In genomic region chr4:136204775-136205174, GRCm38 (mm10) we compare ENCODE assay signal across 30 mouse cellular contexts. TPM values are rescaled to one million over a fixed set of nuclear protein-coding genes. Genes with fewer than 3 reads are reported as not detected.
"Had no signal": no experiment of that assay in that cellular context is flagged by ENCODE, and none has a peak within 500 bp of the region (broad histone marks: within the 10 kb centered on the region; RNA-seq: fewer than 3 reads in every experiment).

No protein-coding gene starts in this region.

- H3K4me2 ChIP-seq: embryonic facial prominence, embryonic 15.5 days; forebrain, embryonic 12.5 days; forebrain, embryonic 13.5 days; forebrain, embryonic 15.5 days had no signal

- H3K9me3 ChIP-seq: embryonic facial prominence, embryonic 10.5 days; embryonic facial prominence, embryonic 12.5 days; embryonic facial prominence, embryonic 13.5 days; embryonic facial prominence, embryonic 15.5 days; forebrain, embryonic 10.5 days; forebrain, embryonic 12.5 days; forebrain, embryonic 13.5 days; forebrain, embryonic 15.5 days had no signal

- H3K27ac ChIP-seq: embryonic facial prominence, embryonic 10.5 days; embryonic facial prominence, embryonic 12.5 days; forebrain, embryonic 10.5 days; forebrain, embryonic 13.5 days; forebrain, embryonic 15.5 days had no signal

- ATAC-seq: forebrain, embryonic 13.5 days; forebrain, embryonic 14.5 days; forebrain, embryonic 15.5 days; forebrain, embryonic 16.5 days; forebrain, postnatal 0 days had no signal

- H3K36me3 ChIP-seq: embryonic facial prominence, embryonic 10.5 days; embryonic facial prominence, embryonic 12.5 days; embryonic facial prominence, embryonic 13.5 days; embryonic facial prominence, embryonic 15.5 days; forebrain, embryonic 10.5 days; forebrain, embryonic 12.5 days; forebrain, embryonic 15.5 days had no signal

- H3K9ac ChIP-seq: embryonic facial prominence, embryonic 12.5 days; embryonic facial prominence, embryonic 15.5 days; forebrain, embryonic 12.5 days; forebrain, embryonic 13.5 days; forebrain, embryonic 15.5 days; forebrain, postnatal 0 days had no signal

- DNase-seq: cerebellum, adult 18-20 months; cerebellum, adult 2 months; cerebellum, adult 8-10 months; cerebellum, adult 9-10 months; cerebellum, adult 9-11 months; cerebellum, postnatal 10 days; cerebellum, postnatal 14 days; cerebellum, postnatal 25 days; cerebellum, postnatal 36 days; embryo, embryonic 11 days; forebrain, postnatal 0 days; gastrocnemius, adult 2 months; gastrocnemius, postnatal 10 days; gastrocnemius, postnatal 14 days; gastrocnemius, postnatal 25 days; gastrocnemius, postnatal 36 days; heart, adult 11 months had no signal

- H3K27me3 ChIP-seq: embryonic facial prominence, embryonic 15.5 days; forebrain, embryonic 15.5 days had no signal

- H3K4me3 ChIP-seq: embryonic facial prominence, embryonic 13.5 days; embryonic facial prominence, embryonic 15.5 days; erythroblast, embryonic 14.5 days; forebrain, embryonic 12.5 days; forebrain, embryonic 15.5 days; gastrocnemius, adult 2 months had no signal

RNA-seq across cellular contexts. Expression of gene Asap3, which starts 1.4 kb away (rescaled TPM):
- total RNA-seq: common myeloid progenitor, adult 5-6 weeks; granulocyte monocyte progenitor cell, adult 5-6 weeks had no signal

RNA-seq across cellular contexts. Expression of gene Tcea3, which starts 42.8 kb away (rescaled TPM):
- total RNA-seq: common myeloid progenitor, adult 5-6 weeks; granulocyte monocyte progenitor cell, adult 5-6 weeks had no signal
- polyA plus RNA-seq: erythroblast, embryonic 14.5 days had no signal
